Mouse (Mus musculus): Measurements from ENCODE around the gene Pla2r1. TPM values are rescaled to one million over a fixed set of nuclear protein-coding genes. Genes with fewer than 3 reads are reported as not detected.
A peak's percentile ranks its signal among the peaks of the same experiment; 100 is the strongest.

Pla2r1 gene
- total RNA-seq, 2 experiments from 2014 or later = 0.39 to 0.64 TPM

DNA sequence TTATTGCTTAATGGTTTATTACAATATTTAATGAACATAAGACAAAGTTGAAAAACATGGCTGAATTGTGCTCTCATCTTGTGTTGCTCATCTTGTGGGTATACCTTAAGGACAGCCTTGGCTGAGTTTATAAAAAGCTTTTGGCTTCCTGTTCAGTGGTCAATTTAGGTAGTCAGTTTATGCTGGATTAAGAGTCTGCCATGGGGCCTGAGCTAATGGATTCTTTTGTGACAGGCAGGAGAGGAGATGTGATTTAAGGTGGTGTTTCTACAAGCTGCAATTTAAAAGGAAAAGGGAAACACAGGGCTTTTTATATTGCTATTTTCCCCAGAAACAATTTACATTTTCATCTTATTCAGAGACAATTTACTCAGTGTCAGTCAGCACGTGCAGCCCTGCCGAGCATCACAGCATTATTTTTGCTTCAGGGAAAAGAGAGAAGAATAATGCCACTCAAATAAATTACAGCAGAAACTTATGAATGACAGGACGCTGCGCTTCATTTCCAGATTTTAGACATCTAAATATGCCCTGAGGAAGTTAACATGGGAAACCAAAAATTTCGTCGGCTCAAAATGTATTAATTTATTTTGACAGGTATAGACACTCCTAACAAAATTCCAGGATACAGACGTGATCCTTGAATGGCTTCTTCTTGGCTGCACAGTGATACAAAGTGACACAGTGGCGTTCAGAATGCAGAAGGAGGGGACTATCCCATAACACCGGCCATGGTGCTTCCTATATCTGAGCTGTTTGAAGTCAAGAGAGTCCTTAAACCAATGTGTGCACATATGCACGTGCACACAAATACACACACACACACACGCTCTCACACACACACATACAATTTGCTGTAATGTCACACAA lies 84.0 kb downstream of the Pla2r1 start:
- DNase-seq (ENCODE audit: low spot score in 2 of 2) = no peak
- no peak overlapping the region for H3K27ac ChIP-seq
- H3K4me3 ChIP-seq = no peak overlapping the region
- no peak for TF ChIP-seq CTCF (conservative IDR thresholded peaks at IDR 0.05)

DNA sequence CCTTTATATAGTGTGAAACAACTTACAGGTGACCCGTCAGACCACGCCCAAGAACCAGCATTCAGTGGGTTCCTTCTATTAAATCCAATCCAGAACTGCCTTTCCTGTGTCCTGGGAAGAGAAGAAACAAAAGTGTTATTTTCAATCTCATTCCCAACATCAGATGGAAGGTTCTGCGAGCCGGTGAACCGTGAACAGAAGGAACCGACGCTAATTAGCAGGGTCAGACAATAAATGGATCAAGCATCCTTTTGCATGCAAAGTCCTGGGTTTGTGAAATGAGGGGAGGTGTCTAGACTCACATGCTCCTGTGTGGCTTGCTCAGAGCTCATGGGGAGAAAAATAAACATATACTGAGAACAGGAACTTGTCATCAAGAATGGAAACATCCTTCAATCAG lies 100.7 kb downstream of the Pla2r1 start:
- Histone ChIP-seq H3K27ac (no peak overlapping the region), H3K4me3 (no peak overlapping the region)
- TF ChIP-seq CTCF (conservative IDR thresholded peaks at IDR 0.05) = no peak
- DNase-seq (ENCODE audit: low spot score in 2 of 2) = no peak

DNA sequence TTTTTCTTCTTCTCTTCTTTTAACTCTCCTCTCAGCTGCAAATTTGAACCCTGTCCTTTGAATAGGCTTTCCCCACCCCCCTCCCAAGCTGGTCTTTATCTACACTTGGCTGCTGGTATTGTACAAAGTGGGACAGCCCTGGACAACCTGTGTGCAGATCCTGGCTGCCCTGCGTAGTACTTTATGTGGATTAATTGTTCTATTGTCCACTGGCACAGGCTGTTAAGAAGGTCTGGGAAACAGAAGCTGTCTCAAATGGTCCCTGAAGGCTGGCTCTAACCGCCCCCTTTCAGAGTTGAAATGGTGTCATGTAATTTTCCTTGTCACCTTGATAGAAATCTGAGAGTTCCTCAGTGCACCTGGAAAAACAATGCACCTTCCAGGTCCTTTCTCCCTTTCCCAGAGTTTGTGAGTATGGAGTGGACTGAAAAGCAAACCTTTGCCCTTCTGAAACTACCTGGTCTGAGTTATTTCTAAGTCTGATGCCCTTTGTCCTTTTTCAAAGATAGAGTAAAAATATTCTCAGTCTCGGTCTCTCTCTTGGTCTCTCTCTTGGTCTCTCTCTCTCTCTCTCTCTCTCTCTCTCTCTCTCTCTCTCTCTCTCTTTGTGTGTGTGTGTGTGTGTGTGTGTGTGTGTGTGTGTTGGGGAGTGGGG lies 101.9 kb downstream of the Pla2r1 start:
- H3K27ac ChIP-seq = no peak overlapping the region
- no peak for DNase-seq (ENCODE audit: low spot score in 2 of 2)
- TF ChIP-seq CTCF (conservative IDR thresholded peaks at IDR 0.05) = no peak
- no peak overlapping the region for H3K4me3 ChIP-seq

DNA sequence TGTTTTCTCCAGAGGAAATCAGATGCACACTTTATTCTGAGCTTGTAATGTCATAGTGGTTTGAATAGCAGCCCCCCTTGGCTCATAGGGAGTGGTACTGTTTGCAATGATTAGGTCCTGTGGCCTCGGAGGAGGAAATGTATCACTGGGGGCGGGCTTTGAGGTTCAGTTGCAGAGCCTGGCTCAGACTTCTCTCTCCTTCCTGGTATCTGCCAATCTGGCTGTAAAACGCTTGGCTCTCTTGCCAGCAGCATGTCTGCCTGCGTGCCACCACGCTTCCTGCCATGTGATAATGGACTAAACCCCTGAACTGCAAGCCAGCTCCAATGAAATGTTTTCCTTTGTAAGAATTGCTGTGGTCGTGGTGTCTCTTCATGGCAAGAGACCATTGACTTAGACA lies 103.4 kb downstream of the Pla2r1 start:
- no peak for TF ChIP-seq CTCF (conservative IDR thresholded peaks at IDR 0.05)
- peak in 1 of 2 experiments; percentile 11 for DNase-seq (ENCODE audit: low spot score in 2 of 2)

DNA sequence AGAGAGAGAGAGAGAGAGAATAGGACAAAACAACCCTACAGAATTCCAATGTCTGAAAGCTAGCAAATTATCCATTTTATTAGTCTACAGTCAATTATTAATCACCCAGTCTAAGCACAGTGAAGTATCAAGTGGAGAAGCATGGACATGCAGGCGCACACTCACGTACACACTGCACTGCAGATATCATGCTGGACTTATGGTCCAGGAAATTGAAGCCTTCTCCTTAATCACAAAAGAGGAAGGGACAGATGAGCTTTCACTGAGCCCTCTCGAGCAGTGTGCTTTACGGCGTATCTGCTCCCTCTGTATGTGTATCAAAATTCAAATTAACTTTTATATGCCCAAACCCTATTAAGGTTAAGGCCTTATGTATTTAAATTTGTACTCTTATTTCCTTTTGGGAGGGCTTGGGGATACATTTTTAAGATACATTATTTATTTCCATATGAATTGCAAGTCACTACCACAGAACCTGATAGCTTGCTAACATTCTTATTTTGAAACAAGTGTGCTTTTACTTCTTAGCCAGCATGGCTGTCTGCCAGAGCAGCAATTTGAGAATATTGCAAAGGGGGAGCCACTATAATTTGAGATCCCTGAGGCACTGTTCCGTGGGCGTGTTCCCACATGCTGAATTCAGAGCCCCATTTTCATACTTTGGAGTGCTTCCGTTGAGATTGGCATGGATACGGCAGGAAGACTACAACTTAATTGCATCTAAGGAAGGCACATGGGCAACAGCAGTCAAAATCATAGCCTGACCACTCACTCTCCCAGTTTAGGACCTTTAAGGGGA lies 108.2 kb downstream of the Pla2r1 start:
- TF ChIP-seq CTCF (conservative IDR thresholded peaks at IDR 0.05) = peak; percentile 36
- no peak overlapping the region for H3K4me3 ChIP-seq
- no peak overlapping the region for H3K27ac ChIP-seq
- peak; percentile 61 to 78 for DNase-seq (ENCODE audit: low spot score in 2 of 2)

More for the DNA sequence above, 103.4 kb downstream of the Pla2r1 start:
- Histone ChIP-seq H3K4me3 (no peak overlapping the region), H3K27ac (no peak overlapping the region)

DNA sequence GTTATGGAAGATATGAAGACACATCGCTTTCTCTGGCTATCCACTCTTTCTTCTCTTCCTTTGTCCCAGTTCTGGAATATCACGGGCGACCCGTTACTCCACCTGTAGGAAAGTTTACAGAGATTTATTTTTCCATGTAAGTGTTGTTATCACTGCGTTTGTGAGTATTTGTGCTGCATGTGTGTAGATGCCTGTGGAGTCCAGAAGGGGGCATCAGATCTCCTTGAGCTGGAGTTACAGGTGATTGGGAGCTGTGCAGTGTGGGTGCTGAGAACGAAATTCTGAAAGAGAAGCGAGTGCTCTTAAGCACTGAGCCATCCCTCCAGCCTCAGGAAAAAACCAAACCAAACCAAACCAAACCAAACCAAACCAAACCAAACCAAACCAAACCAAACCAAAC lies 109.8 kb downstream of the Pla2r1 start:
- DNase-seq (ENCODE audit: low spot score in 2 of 2) = no peak
- TF ChIP-seq CTCF (conservative IDR thresholded peaks at IDR 0.05) = peak; percentile 29
- Histone ChIP-seq H3K4me3 (no peak overlapping the region), H3K27ac (no peak overlapping the region)

DNA sequence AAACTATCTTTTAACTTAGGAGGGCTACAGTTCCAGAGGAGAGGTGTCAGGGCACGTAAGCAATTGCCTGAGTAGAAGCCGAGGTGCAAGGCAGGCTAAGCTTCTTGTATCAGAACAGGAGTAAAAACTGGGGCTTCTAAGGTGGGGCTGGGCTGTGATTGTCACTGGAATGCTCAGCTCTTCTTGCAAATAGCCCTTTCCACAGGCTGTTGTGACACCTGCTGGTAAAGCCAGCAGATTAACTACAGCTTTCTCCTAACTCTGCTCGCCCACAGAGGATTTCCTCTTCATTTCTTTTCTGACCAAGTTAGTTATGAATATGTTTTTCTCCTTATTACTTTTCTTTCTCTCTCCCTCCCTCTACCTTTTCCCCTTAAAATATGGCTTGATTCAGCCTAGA lies 111.2 kb downstream of the Pla2r1 start:
- no peak overlapping the region for H3K27ac ChIP-seq
- TF ChIP-seq CTCF (conservative IDR thresholded peaks at IDR 0.05) = peak; percentile 66
- no peak overlapping the region for H3K4me3 ChIP-seq
- peak in 1 of 2 experiments; percentile 9 for DNase-seq (ENCODE audit: low spot score in 2 of 2)

DNA sequence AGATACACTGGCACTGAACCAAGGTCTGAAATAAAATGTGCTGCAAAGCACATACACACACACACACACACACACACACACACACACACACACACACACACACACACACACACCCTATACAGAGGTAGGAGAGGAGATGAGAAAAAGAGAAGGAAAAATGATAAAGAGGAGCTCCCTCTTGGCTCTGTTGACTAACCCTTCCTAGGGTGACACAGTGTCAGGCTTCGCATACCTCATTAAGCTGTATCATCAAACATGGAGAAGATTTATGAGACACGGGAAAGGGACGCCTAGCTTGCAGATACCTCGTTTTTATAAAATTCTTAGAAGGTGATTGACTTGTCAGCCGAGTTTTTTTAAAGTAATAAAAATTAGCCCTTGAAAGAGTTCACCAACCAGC lies 116.3 kb downstream of the Pla2r1 start:
- no peak for TF ChIP-seq CTCF (conservative IDR thresholded peaks at IDR 0.05)
- DNase-seq (ENCODE audit: low spot score in 2 of 2) = no peak
- Histone ChIP-seq H3K27ac (no peak overlapping the region), H3K4me3 (no peak overlapping the region)

DNA sequence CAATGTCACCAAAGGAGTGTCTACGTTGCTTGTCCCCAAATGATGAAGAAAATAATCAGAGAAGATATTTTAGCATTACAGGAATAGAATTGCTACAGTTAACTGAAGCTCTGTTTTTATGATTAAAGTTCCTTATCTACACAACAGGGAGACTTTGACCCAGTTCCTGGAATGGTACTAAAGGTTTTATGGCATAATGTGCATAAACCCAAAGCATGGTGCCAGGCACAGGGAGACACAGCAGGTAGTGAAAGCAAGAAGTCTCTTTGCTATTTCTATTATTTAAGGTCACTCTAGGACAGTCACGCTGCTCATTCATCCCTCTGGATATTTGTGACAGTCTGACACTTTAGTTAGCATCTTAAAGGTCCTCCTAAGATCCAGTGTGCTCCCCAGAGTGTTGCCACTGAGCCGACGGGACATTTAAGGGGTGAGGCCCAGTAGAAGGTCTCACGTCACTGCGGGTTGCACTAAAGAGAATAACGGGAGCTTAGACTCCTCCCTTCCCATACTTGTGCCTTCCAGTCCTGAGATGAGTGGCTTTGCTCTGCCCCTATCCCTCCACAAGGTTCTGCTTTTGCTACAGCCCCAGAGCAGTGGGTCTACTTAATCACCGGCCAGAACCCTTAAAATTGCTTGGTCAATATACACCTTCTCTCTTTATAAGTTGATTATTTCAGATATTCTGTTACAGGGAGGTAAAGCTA lies 122.6 kb downstream of the Pla2r1 start:
- TF ChIP-seq CTCF (conservative IDR thresholded peaks at IDR 0.05) = no peak
- no peak for DNase-seq (ENCODE audit: low spot score in 2 of 2)
- Histone ChIP-seq H3K27ac (no peak overlapping the region), H3K4me3 (no peak overlapping the region)

DNA sequence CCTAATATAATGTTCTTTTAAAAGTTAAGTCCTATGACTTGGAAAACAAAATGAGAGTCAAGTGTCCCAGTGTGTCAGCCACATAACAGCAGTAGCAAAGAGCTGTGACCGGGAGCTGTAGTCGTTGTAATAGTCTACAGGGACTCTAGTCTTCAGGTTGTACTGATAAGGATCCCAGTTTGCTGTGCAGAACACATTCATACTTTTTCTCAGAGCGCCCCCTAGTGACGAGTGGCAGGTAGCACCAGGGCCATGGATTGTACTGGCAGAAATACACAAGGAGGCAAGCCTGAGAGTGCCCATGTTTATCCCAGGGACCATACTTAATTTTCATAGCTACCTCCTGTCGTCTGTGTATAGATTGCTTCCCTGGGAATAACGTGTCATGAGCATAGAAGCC lies 135.0 kb downstream of the Pla2r1 start:
- DNase-seq (ENCODE audit: low spot score in 2 of 2) = peak; percentile 67 to 80
- no peak overlapping the region for H3K4me3 ChIP-seq
- no peak overlapping the region for H3K27ac ChIP-seq
- peak; percentile 94 for TF ChIP-seq CTCF (conservative IDR thresholded peaks at IDR 0.05)

DNA sequence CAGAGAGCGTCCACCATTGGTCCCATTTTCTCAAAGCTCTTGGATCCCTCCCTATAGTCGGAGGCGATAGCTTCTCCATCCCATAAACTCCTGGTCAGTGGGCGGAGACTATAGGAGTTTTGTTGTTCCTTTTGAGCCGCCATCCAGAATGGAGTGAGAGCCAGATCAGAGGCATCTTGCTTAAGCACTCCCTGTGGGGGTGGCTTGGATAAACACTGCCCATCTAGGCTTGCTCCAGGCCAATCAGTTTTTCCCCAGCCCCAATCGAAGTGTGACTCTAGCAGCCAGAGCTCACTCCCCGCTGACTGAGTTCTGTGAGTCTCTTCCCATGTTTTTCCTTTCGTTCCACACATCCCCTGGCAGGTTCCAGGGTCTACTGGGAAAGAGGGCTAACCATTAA lies 138.8 kb downstream of the Pla2r1 start:
- no peak for DNase-seq (ENCODE audit: low spot score in 2 of 2)
- TF ChIP-seq CTCF (conservative IDR thresholded peaks at IDR 0.05) = no peak
- Histone ChIP-seq H3K4me3 (no peak overlapping the region), H3K27ac (no peak overlapping the region)

DNA sequence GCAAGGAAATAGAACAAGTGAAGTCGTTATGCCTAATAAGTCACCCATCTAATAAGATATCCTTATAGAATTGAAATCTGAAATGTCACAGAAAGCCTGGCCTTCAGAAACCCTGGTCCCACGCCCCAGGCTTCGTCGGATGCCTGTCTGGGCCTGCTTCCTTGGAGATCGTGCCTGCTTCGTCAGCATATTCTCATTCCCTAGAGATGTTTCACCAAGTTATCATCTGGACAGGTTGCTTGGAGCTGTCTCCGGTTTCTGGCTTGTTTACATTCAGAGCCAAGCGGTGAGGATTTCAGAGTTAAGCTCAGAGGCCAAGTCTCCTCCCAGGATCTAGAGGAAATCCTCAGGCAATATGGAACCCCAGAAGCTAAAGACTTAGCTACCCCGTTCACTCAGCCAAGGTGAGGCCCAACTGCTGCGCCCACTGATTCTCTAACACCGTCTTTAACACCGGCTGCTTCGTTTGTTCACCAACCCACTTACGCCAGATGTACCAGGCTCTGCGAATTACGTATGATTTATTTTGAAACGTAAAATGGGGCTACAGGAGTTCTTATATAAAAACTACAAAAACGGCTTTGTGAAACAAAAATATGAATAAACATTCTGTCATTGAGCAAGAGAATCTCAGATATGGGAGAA lies 140.0 kb downstream of the Pla2r1 start:
- Histone ChIP-seq H3K4me3 (no peak overlapping the region), H3K27ac (no peak overlapping the region)
- no peak for DNase-seq (ENCODE audit: low spot score in 2 of 2)
- TF ChIP-seq CTCF (conservative IDR thresholded peaks at IDR 0.05) = no peak

Measured in layer of hippocampus, adult 2 months (tissue).